Mouse (Mus musculus): ENCODE measurements around the gene Gng10. TPM values are rescaled to one million over a fixed set of nuclear protein-coding genes. Genes with fewer than 3 reads are reported as not detected.

Gng10 gene
- polyA plus RNA-seq, 1 experiment from 2014 or later: 38.4 TPM

DNA sequence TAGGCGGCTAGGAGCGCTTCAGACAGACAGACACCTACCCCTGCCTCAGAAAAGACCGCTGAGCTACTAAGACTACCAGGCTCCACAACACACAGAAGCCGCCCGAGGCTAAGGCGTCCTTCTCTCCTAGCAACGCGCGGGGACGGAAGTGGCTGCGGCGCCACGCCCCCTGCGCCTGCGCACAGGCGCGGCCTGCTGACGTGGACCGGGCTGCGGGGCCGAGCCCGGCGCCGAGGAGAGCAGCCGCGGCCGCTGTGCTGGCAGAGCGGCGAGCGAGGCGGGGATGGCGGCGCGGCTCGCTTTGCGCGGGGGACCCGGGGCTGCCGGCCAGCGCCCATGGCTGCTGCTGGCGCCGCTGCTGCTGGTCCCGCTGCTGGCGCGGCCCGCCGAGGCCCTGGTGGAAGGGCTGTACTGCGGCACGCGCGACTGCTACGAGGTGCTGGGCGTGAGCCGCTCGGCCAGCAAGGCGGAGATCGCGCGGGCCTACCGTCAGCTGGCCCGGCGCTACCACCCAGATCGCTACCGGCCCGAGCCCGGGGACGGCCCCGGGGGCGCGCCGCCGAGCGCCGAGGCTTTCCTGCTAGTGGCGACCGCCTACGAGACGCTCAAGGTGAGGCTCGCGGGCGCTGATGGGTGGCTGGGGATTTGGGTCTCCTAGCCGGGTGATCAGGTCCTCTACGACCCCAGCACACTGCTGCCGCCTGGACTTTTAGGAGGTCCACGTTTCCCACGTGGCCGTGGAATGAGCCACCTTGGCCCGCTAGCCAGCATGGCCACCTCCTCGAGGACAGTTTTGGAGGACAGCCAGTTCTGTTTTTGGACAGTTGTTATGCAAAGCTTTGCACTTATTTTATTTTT, 31.7 kb upstream of the Gng10 start, which contains the start of gene Gm20503:
Gm20503 (plus strand) TSS at position 263 of the 858 bp plus-strand sequence.
- peak; percentile 97 for DNase-seq (ENCODE audit: low spot score)
- ATAC-seq: peak; percentile 99
- no peaks in the 10 kb centered on the region for H3K36me3 ChIP-seq (ENCODE audit: insufficient read depth, low read length)
- no peaks in the 10 kb centered on the region for H3K9me3 ChIP-seq (ENCODE audit: low read length)
- H3K9ac ChIP-seq (replicated peaks; ENCODE audit: low read depth): peak within 1 kb of the TSS; percentile 74
- peak within 1 kb of the TSS; percentile 74 for H3K4me3 ChIP-seq (ENCODE audit: low read depth, low read length)
- WGBS: under 1% methylated on average over 81 of the region's 89 CpGs
- H3K4me1 ChIP-seq (ENCODE audit: insufficient read depth, low read depth, low read length): peaks cover 4% of the 10 kb centered on the region; the same call in 1 of the 2 replicates
- H3K4me2 ChIP-seq (replicated peaks; ENCODE audit: low read depth, low read length): peak within 1 kb of the TSS; percentile 95
- TF ChIP-seq EP300 (IDR thresholded peaks at IDR 0.05) (no peak), CTCF (IDR thresholded peaks at IDR 0.05) (no peak)
- no peaks in the 10 kb centered on the region for H3K27me3 ChIP-seq (replicated peaks; ENCODE audit: insufficient read depth, low read length)
- H3K27ac ChIP-seq (ENCODE audit: low read length): peak within 1 kb of the TSS; percentile 90

DNA sequence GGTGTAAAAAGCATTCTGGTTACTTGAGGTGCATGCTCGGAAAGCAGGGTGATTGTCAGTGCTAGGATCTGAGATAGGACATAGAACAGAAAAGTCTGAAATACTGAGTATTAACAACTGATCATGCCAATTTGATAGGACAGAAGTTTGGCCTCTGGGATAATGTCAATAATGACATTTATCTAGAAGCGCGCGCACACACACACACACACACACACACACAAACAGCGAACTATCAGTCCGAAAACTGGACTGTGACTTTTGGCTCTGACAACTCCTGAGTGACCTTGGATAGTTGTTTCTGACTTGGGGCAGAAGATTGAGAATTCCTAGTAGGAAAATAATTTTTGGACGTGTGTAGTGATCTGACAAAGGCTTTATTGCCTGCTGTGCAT, 31.1 kb upstream of the Gng10 start:
- no peak for TF ChIP-seq CTCF (IDR thresholded peaks at IDR 0.05)
- no peak for TF ChIP-seq EP300 (IDR thresholded peaks at IDR 0.05)
- peak overlapping the region; percentile 74 for H3K4me3 ChIP-seq (ENCODE audit: low read depth, low read length)
- peak; percentile 31 for DNase-seq (ENCODE audit: low spot score)
- H3K36me3 ChIP-seq (ENCODE audit: insufficient read depth, low read length): no peaks in the 10 kb centered on the region
- no peak overlapping the region for H3K27ac ChIP-seq (ENCODE audit: low read length)
- H3K9ac ChIP-seq (replicated peaks; ENCODE audit: low read depth): peak overlapping the region; percentile 74
- 15% methylated on average over 7 of the region's 7 CpGs for WGBS
- no peaks in the 10 kb centered on the region for H3K9me3 ChIP-seq (ENCODE audit: low read length)
- peaks cover 4% of the 10 kb centered on the region; the same call in 1 of the 2 replicates for H3K4me1 ChIP-seq (ENCODE audit: insufficient read depth, low read depth, low read length)
- H3K4me2 ChIP-seq (replicated peaks; ENCODE audit: low read depth, low read length): peak overlapping the region; percentile 95
- no peaks in the 10 kb centered on the region for H3K27me3 ChIP-seq (replicated peaks; ENCODE audit: insufficient read depth, low read length)
- no peak for ATAC-seq

DNA sequence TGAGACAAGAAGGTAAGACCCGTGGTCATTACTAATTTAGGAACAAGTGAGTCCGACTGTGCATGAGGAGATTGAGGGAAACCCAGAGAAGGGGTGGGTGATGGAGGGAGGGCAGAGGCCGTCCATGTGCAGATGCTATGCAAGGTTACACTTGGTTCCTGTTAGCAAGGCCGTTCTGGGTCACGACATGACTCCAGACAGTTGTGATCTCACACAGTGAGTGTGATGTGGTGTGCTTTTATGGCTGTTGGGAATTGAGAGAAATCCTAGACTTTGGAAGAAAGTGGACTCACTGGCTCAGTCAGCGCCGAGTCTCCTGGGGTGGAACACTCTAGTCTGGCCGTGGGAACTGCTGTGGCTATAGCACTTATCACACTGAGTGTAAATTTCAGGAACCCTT, 28.7 kb upstream of the Gng10 start:
- DNase-seq (ENCODE audit: low spot score) (no peak), ATAC-seq (no peak)
- Histone ChIP-seq H3K27ac (ENCODE audit: low read length) (no peak overlapping the region), H3K36me3 (ENCODE audit: insufficient read depth, low read length) (no peaks in the 10 kb centered on the region), H3K4me2 (replicated peaks; ENCODE audit: low read depth, low read length) (no peak overlapping the region), H3K27me3 (replicated peaks; ENCODE audit: insufficient read depth, low read length) (no peaks in the 10 kb centered on the region), H3K9me3 (ENCODE audit: low read length) (no peaks in the 10 kb centered on the region), H3K4me1 (ENCODE audit: insufficient read depth, low read depth, low read length) (peaks cover 4% of the 10 kb centered on the region; the same call in 1 of the 2 replicates), H3K4me3 (ENCODE audit: low read depth, low read length) (no peak overlapping the region), H3K9ac (replicated peaks; ENCODE audit: low read depth) (no peak overlapping the region)
- WGBS: 61% methylated on average over 8 of the region's 8 CpGs
- TF ChIP-seq CTCF (IDR thresholded peaks at IDR 0.05) (no peak), EP300 (IDR thresholded peaks at IDR 0.05) (no peak)

DNA sequence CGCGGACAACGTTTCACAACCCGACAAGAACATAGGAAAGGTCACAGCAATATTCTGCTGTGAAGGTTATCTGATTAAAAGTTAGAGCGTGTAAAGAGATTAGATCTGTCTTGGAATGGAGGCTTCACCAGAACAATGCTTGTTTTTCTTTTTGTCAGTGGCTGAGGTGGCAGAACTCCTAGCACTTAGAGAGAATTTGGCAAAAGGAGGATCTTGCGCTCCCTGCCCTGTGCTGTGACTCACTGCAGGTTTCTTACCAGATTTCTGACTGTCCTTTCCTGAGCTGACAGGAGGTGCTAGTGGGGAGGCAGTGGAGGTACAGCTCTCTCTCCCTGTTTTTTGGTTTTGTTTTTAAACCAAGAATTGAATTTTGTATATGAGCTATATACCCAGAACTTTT, 27.9 kb upstream of the Gng10 start:
- Histone ChIP-seq H3K27ac (ENCODE audit: low read length) (no peak overlapping the region), H3K4me2 (replicated peaks; ENCODE audit: low read depth, low read length) (no peak overlapping the region), H3K9me3 (ENCODE audit: low read length) (no peaks in the 10 kb centered on the region), H3K9ac (replicated peaks; ENCODE audit: low read depth) (no peak overlapping the region), H3K36me3 (ENCODE audit: insufficient read depth, low read length) (no peaks in the 10 kb centered on the region), H3K4me1 (ENCODE audit: insufficient read depth, low read depth, low read length) (peaks cover 8% of the 10 kb centered on the region; the same call in 1 of the 2 replicates), H3K27me3 (replicated peaks; ENCODE audit: insufficient read depth, low read length) (no peaks in the 10 kb centered on the region), H3K4me3 (ENCODE audit: low read depth, low read length) (no peak overlapping the region)
- ATAC-seq (no peak), DNase-seq (ENCODE audit: low spot score) (no peak)
- TF ChIP-seq CTCF (IDR thresholded peaks at IDR 0.05) (no peak), EP300 (IDR thresholded peaks at IDR 0.05) (no peak)
- WGBS: 65% methylated on average over 6 of the region's 6 CpGs

DNA sequence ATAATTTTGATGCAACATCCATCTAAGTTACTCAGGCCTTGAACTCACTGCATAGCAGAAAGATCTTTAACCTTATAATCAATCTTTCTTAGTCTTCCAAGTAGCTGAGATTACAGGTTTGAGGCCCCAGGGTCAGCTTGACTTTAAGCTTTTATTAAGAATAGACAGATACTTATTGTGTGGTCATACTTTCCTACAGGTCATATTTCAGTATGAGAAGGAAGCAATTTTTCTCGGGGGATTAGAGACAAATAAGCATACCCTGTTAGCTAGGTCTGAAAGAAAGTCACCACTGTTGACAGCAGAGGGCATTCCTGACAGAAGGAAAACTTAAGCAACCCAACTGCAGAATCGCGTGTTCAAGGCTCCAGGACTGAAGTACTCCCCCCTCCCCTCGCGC, 26.9 kb upstream of the Gng10 start:
- WGBS: 71% methylated on average over 5 of the region's 5 CpGs
- no peak for DNase-seq (ENCODE audit: low spot score)
- Histone ChIP-seq H3K4me1 (ENCODE audit: insufficient read depth, low read depth, low read length) (peaks cover 8% of the 10 kb centered on the region; the same call in 1 of the 2 replicates), H3K27ac (ENCODE audit: low read length) (no peak overlapping the region), H3K27me3 (replicated peaks; ENCODE audit: insufficient read depth, low read length) (no peaks in the 10 kb centered on the region), H3K4me2 (replicated peaks; ENCODE audit: low read depth, low read length) (no peak overlapping the region), H3K9ac (replicated peaks; ENCODE audit: low read depth) (no peak overlapping the region), H3K9me3 (ENCODE audit: low read length) (no peaks in the 10 kb centered on the region), H3K4me3 (ENCODE audit: low read depth, low read length) (no peak overlapping the region), H3K36me3 (ENCODE audit: insufficient read depth, low read length) (no peaks in the 10 kb centered on the region)
- ATAC-seq: no peak
- TF ChIP-seq EP300 (IDR thresholded peaks at IDR 0.05) (no peak), CTCF (IDR thresholded peaks at IDR 0.05) (no peak)

DNA sequence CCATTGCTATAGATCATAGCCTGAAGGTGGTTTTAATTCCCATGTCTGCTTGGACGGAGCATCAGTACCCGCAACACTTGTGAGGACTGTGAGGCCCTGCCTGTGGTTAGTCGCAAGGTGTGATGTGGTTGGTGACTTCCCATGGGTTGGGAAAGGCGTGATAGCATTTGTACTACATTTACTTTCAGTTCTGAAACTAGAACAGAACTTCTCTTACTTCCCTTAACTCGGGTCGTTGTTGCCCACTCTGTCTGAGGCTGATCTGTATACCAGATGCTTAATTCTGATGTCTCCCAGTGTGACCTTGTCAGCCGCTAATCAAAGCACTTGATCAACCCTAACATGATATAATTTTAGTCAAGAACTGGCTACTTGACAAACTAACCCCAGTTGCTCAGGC, 25.7 kb upstream of the Gng10 start:
- TF ChIP-seq EP300 (IDR thresholded peaks at IDR 0.05): no peak
- TF ChIP-seq CTCF (IDR thresholded peaks at IDR 0.05): no peak
- ATAC-seq: no peak
- Histone ChIP-seq H3K9ac (replicated peaks; ENCODE audit: low read depth) (no peak overlapping the region), H3K4me3 (ENCODE audit: low read depth, low read length) (no peak overlapping the region), H3K27ac (ENCODE audit: low read length) (no peak overlapping the region), H3K36me3 (ENCODE audit: insufficient read depth, low read length) (no peaks in the 10 kb centered on the region), H3K9me3 (ENCODE audit: low read length) (no peaks in the 10 kb centered on the region), H3K27me3 (replicated peaks; ENCODE audit: insufficient read depth, low read length) (no peaks in the 10 kb centered on the region), H3K4me2 (replicated peaks; ENCODE audit: low read depth, low read length) (no peak overlapping the region), H3K4me1 (ENCODE audit: insufficient read depth, low read depth, low read length) (peaks cover 6% of the 10 kb centered on the region; the same call in 1 of the 2 replicates)
- no peak for DNase-seq (ENCODE audit: low spot score)
- WGBS: 85% methylated on average over 7 of the region's 7 CpGs

Measured in lung, postnatal 0 days (tissue).